Mouse (Mus musculus) forebrain, embryonic 12.5 days (tissue): ENCODE results near the gene Mtrf1. TPM values are rescaled to one million over a fixed set of nuclear protein-coding genes. Genes with fewer than 3 reads are reported as not detected.
"Not testable (repeated sequence)": the region's sequence is repeated elsewhere in the genome, so short reads cannot be mapped to it uniquely, and the experiment has no call there.

Experiments
- ATAC-seq: fragments of 200-750 bp; cut with Nextera tagmentation; 2 replicates; pipeline ENCODE4 v1.8.0; 2017; ENCODE audit warnings: moderate TSS enrichment; ENCODE audit not compliant: low FRiP score
- H3K27ac ChIP-seq: fragments of 300-500 bp; sonication (generic); 2 replicates; pipeline ENCODE4 v1.5.1; 2016; ENCODE audit warnings: mild to moderate bottlenecking
- H3K27me3 ChIP-seq: fragments of 300-500 bp; sonication (generic); 2 replicates; pipeline ENCODE4 v1.6.1; 2016; ENCODE audit warnings: mild to moderate bottlenecking
- H3K36me3 ChIP-seq: fragments of 300-500 bp; sonication (generic); replicated peaks from 2 replicates; pipeline ENCODE4 v1.6.1; 2016; ENCODE audit warnings: mild to moderate bottlenecking
- H3K4me1 ChIP-seq: fragments of 300-500 bp; sonication (generic); 2 replicates; pipeline ENCODE4 v1.6.1; 2016
- H3K4me2 ChIP-seq: fragments of 300-500 bp; sonication (generic); 2 replicates; pipeline ENCODE4 v1.6.1; 2016; ENCODE audit warnings: mild to moderate bottlenecking, moderate library complexity
- H3K4me3 ChIP-seq: fragments of 300-500 bp; sonication (generic); replicated peaks from 2 replicates; pipeline ENCODE4 v1.5.1; 2016; ENCODE audit warnings: mild to moderate bottlenecking
- H3K9ac ChIP-seq: fragments of 300-500 bp; sonication (generic); 2 replicates; pipeline ENCODE4 v1.6.1; 2016; ENCODE audit warnings: mild to moderate bottlenecking
- H3K9me3 ChIP-seq: fragments of 300-500 bp; sonication (generic); 2 replicates; pipeline ENCODE4 v1.6.1; 2016
- WGBS: fragments of 180-500 bp; shearing (Covaris S2); methylation state at CpG from one replicate; pipeline ENCODE4 v1.1.7; 2016; 5-methylcytosine and 5-hydroxymethylcytosine counted together
- polyA plus RNA-seq: library from polyadenylated mRNA; unstranded; fragments of >200 nt; fragmentation: Nextera tagmentation; extraction: Ambion mirVana; gene quantifications from 2 replicates; pipeline ENCODE4 v1.2.1, GENCODE M21; 2016

Gene Mtrf1
- polyA plus RNA-seq, 1 experiment from 2014 or later: 11.1 TPM

DNA sequence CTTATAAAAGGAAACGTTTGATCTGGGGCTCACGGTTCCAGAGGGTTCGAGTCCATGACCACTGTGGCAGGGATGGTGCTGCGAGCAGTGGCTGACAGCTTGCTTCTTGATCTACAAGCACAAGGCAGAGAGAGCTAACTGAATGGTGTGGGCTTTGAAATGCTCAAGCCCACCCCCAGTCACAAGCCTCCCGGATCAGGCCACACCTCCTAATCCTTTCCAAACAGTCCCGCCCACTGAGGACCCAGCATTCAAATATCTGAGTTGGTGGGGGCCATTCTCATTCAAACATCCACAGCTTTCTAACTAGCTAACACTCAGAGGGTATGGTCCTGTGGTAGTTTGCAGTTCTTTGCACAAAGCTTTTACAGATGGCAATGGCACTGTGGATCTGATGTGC, 15.5 kb downstream of the Mtrf1 start:
- H3K27ac ChIP-seq: no peak overlapping the region
- no peak for ATAC-seq
- no peak overlapping the region for H3K9ac ChIP-seq
- peaks cover 17% of the 10 kb centered on the region for H3K36me3 ChIP-seq
- H3K4me3 ChIP-seq: no peak overlapping the region
- 82% methylated on average over 6 of the region's 6 CpGs for WGBS
- no peaks in the 10 kb centered on the region for H3K4me1 ChIP-seq
- H3K27me3 ChIP-seq: no peaks in the 10 kb centered on the region
- H3K4me2 ChIP-seq: no peak overlapping the region
- no peaks in the 10 kb centered on the region for H3K9me3 ChIP-seq

- no peak for ATAC-seq
These were observed 22.6 kb downstream of the Mtrf1 start for GRCm38 (mm10) chr14:79420083-79420685.

DNA sequence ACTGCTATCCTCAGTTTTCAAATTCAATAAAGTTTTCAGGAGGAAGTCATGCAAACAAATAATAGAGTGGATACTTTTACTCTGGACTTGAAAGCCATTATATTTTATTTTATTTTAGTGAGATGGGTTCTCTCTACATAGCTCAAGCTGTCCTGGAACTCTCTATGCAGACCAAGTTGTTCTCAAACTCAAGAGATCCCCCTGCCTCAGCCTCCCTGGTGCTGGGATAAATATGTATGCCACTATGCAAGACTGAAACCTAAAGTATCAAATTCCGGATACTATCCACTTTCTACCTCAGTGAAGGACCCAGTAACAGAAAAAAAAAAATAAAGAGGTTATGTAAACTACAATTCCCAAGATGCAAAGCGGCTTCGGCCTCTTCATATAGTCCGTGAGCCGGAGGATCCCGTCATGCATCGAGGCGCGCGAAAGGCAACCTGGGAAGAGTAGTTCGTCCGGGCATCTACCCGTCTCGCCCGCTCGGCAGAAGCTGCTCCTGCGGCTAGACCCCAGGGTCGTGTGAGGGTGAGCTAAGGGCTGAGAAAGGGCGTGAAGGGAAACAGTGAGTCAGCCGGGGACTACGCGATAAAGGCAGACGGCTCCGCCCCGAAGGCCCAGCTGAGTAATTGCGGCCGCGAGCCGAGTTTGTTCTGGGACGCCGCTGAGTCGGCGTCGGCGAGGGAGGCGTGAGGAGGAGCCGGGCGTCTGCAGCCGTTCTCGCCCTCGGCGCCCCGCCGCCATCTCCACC, 28.6 kb downstream of the Mtrf1 start, which contains the start of gene Kbtbd7:
Gene Kbtbd7, plus strand, starts transcription at position 533 of the 751 bp plus-strand sequence.
- peak; percentile 99 for ATAC-seq

More at GRCm38 (mm10) chr14:79420083-79420685, 22.6 kb downstream of the Mtrf1 start:
- no peaks in the 10 kb centered on the region for H3K27me3 ChIP-seq
- peaks cover 9% of the 10 kb centered on the region for H3K36me3 ChIP-seq
- H3K4me3 ChIP-seq: no peak overlapping the region
- no peak overlapping the region for H3K4me2 ChIP-seq
- H3K9ac ChIP-seq: no peak overlapping the region
- WGBS: 72% methylated on average over 20 of the region's 20 CpGs
- H3K4me1 ChIP-seq: peaks cover 7% of the 10 kb centered on the region; the same call in 1 of the 2 replicates
- no peaks in the 10 kb centered on the region for H3K9me3 ChIP-seq
- no peak overlapping the region for H3K27ac ChIP-seq

GRCm38 (mm10) chr14:79426730-79427365, 29.3 kb downstream of the Mtrf1 start:
- H3K36me3 ChIP-seq: peaks cover 13% of the 10 kb centered on the region
- H3K4me3 ChIP-seq: peak overlapping the region; percentile 56
- H3K9ac ChIP-seq: peak overlapping the region; percentile 59; the same call in 1 of the 2 replicates
- not testable (repeated sequence) for H3K27me3 ChIP-seq, H3K27ac ChIP-seq, H3K4me1 ChIP-seq
- peak overlapping the region; percentile 52 for H3K4me2 ChIP-seq
- peak; percentile 67 for ATAC-seq
- WGBS: 56% methylated on average over 11 of the region's 59 CpGs
- H3K9me3 ChIP-seq: peaks cover 13% of the 10 kb centered on the region; the same call in 1 of the 2 replicates

More for the DNA sequence above, 28.6 kb downstream of the Mtrf1 start, which contains the start of gene Kbtbd7:
- Histone ChIP-seq H3K27me3 (no peaks in the 10 kb centered on the region), H3K27ac (peak within 1 kb of the TSS; percentile 83), H3K4me1 (no peaks in the 10 kb centered on the region), H3K4me2 (peak within 1 kb of the TSS; percentile 52), H3K4me3 (peak within 1 kb of the TSS; percentile 56), H3K9ac (peak within 1 kb of the TSS; percentile 59), H3K9me3 (peaks cover 13% of the 10 kb centered on the region; the same call in 1 of the 2 replicates), H3K36me3 (peaks cover 13% of the 10 kb centered on the region)
- WGBS: under 1% methylated on average over 44 of the region's 44 CpGs

GRCm38 (mm10) chr14:79434068-79434467, 36.5 kb downstream of the Mtrf1 start:
- Histone ChIP-seq H3K4me2 (no peak overlapping the region), H3K9ac (no peak overlapping the region), H3K4me1 (no peaks in the 10 kb centered on the region), H3K36me3 (no peaks in the 10 kb centered on the region), H3K27me3 (no peaks in the 10 kb centered on the region), H3K27ac (no peak overlapping the region), H3K4me3 (no peak overlapping the region), H3K9me3 (no peaks in the 10 kb centered on the region)
- no peak for ATAC-seq
- 81% methylated on average over 1 of the region's 1 CpGs for WGBS

DNA sequence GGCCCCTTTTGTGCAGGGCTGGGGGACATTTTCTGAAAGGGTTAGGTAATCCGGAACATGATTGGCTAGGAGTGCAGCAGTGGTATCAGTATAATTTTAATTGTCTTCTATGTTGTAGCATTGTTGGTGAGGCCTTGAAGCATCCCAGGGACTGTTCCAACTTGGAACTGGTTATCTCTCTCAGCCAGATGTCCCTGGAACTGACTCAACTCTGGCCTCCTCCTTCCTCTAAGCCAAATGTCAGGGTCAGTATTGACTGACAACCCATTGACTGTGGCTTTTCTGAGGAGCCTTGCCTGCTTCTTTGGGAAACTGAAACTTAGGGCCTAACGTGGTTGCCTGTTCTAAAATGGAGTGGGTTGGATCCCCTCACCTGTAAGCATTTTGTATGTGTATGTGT, 43.1 kb downstream of the Mtrf1 start:
- Histone ChIP-seq H3K9ac (no peak overlapping the region), H3K4me2 (no peak overlapping the region), H3K36me3 (no peaks in the 10 kb centered on the region), H3K27ac (no peak overlapping the region), H3K27me3 (no peaks in the 10 kb centered on the region), H3K9me3 (no peaks in the 10 kb centered on the region), H3K4me1 (peaks cover 16% of the 10 kb centered on the region), H3K4me3 (no peak overlapping the region)
- ATAC-seq: no peak
- WGBS: 88% methylated on average over 2 of the region's 2 CpGs

- Histone ChIP-seq H3K9ac (no peak overlapping the region), H3K27me3 (no peaks in the 10 kb centered on the region), H3K9me3 (no peaks in the 10 kb centered on the region), H3K27ac (no peak overlapping the region), H3K4me2 (no peak overlapping the region), H3K36me3 (no peaks in the 10 kb centered on the region), H3K4me1 (peaks cover 19% of the 10 kb centered on the region), H3K4me3 (no peak overlapping the region)
- WGBS: 89% methylated on average over 5 of the region's 5 CpGs
- ATAC-seq: no peak
These were observed 43.9 kb downstream of the Mtrf1 start for GRCm38 (mm10) chr14:79441441-79441840.

DNA sequence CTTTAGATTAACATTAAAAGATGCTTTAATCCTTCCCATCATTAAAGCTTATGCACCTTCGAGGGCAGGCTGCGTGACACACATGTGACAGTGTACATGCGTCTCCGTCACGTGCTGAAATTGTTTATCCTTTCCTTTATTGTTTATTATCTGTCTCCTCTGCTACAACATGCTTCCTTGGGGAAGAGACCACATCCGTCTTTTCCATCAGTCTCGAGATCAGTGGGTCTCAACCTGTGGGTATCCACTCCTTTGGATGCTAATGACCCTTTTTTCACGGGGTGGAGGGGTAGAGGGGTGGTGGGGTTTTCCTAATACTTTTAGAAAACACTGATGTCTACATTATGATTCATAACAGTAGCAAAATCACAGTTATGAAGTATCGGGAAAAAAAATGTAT, 47.0 kb downstream of the Mtrf1 start:
- H3K4me1 ChIP-seq: peaks cover 19% of the 10 kb centered on the region
- peak; percentile 49 for ATAC-seq
- H3K27me3 ChIP-seq: no peaks in the 10 kb centered on the region
- H3K9ac ChIP-seq: no peak overlapping the region
- peak overlapping the region; percentile 29 for H3K4me3 ChIP-seq
- H3K27ac ChIP-seq: peak overlapping the region; percentile 80; the same call in 1 of the 2 replicates
- H3K36me3 ChIP-seq: no peaks in the 10 kb centered on the region
- H3K4me2 ChIP-seq: peak overlapping the region; percentile 48
- WGBS: 80% methylated on average over 9 of the region's 9 CpGs
- H3K9me3 ChIP-seq: no peaks in the 10 kb centered on the region

DNA sequence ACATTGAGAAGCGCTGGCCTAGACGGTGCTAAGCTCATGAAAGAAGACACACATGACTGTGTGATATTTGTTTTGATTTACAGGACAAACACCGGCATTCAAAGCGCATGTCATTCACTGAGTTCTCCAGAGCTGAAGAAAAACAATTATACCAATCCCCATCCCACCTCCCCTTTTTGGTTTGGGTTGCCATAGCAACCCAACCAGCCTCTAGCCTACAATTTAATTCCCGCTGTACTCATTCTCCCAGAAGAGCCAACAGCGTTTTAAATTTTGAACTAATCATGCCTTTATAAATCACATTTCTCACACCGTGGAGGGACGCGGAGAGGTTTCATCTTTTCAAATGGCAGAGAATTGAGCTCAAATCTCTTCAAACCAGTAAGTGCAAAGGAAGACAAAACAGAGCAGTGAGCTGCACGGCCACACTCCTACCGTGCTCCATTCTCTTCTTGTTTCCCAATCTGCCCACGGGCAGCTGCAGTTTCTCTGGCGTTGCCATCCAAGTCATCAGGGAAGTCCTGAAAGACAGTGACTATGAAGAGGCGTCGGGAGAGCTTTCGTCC, 47.6 kb downstream of the Mtrf1 start:
- 8% methylated on average over 16 of the region's 16 CpGs for WGBS
- Histone ChIP-seq H3K9me3 (no peaks in the 10 kb centered on the region), H3K9ac (peak overlapping the region; percentile 41; the same call in 1 of the 2 replicates)

GRCm38 (mm10) chr14:79451681-79452590, 54.4 kb downstream of the Mtrf1 start, which contains the start of gene Kbtbd6:
Kbtbd6 (plus strand) TSS chr14:79451835.
- H3K27ac ChIP-seq: peak within 1 kb of the TSS; percentile 70; the same call in 1 of the 2 replicates
- WGBS: 19% methylated on average over 41 of the region's 89 CpGs
- peak within 1 kb of the TSS; percentile 66 for H3K4me2 ChIP-seq
- peak; percentile 89 for ATAC-seq
- H3K36me3 ChIP-seq, H3K27me3 ChIP-seq, H3K4me1 ChIP-seq, H3K9me3 ChIP-seq: not testable (repeated sequence)
- H3K4me3 ChIP-seq: peak within 1 kb of the TSS; percentile 51
- peak within 1 kb of the TSS; percentile 63 for H3K9ac ChIP-seq

More for the DNA sequence above, 47.6 kb downstream of the Mtrf1 start:
- Histone ChIP-seq H3K4me3 (peak overlapping the region; percentile 29), H3K36me3 (no peaks in the 10 kb centered on the region), H3K27ac (peak overlapping the region; percentile 80), H3K4me2 (peak overlapping the region; percentile 48), H3K4me1 (peaks cover 19% of the 10 kb centered on the region), H3K27me3 (no peaks in the 10 kb centered on the region)
- peak; percentile 86 for ATAC-seq

- not testable (repeated sequence) for H3K36me3 ChIP-seq, H3K27me3 ChIP-seq, H3K4me3 ChIP-seq, H3K4me2 ChIP-seq, H3K9me3 ChIP-seq, H3K9ac ChIP-seq, H3K4me1 ChIP-seq, H3K27ac ChIP-seq
- 0 out of 2 replicates have a peak, but pooled peaks have one; percentile 3 for ATAC-seq
- WGBS: 93% methylated on average over 6 of the region's 10 CpGs
These were observed 55.0 kb downstream of the Mtrf1 start for GRCm38 (mm10) chr14:79452591-79452934.
